Mouse (Mus musculus): ENCODE data around the gene Mxd1.

The Mxd1 gene

DNA sequence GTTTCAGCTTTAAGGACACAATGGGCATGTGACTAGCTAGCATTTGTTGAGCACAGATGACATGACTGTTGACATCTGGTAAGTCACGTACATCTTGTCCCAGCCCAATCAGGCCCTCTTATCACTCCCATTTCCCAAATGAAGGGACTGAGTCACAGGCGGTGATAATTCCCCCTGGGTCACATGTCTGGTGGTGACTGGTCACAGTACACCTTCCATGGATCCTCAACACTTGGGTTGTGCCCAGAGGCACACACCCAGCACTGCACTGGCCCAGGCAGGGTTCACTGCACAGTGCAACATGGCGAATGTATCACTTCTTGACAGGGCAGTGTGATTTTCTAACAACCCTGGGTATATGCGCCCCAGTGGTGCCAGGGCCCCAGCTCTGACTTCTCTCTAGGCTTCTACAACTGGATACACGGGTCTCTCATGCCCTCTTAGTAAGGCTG is 70.2 kb downstream of the Mxd1 start:
- no peak for DNase-seq
